Mouse (Mus musculus) cerebral cortex, adult 2 months (tissue): ENCODE results near the gene Slc35c1.

ENCODE experiments used
- WGBS: fragments of 180-500 bp; shearing (Covaris S2); methylation state at CpG from one replicate; pipeline ENCODE4 v1.1.7; 2018; 5-methylcytosine and 5-hydroxymethylcytosine counted together

The Slc35c1 gene

GRCm38 (mm10) chr2:92434375-92434745, 26.0 kb downstream of the Slc35c1 start:
- WGBS: 1% methylated on average over 12 of the region's 12 CpGs

DNA sequence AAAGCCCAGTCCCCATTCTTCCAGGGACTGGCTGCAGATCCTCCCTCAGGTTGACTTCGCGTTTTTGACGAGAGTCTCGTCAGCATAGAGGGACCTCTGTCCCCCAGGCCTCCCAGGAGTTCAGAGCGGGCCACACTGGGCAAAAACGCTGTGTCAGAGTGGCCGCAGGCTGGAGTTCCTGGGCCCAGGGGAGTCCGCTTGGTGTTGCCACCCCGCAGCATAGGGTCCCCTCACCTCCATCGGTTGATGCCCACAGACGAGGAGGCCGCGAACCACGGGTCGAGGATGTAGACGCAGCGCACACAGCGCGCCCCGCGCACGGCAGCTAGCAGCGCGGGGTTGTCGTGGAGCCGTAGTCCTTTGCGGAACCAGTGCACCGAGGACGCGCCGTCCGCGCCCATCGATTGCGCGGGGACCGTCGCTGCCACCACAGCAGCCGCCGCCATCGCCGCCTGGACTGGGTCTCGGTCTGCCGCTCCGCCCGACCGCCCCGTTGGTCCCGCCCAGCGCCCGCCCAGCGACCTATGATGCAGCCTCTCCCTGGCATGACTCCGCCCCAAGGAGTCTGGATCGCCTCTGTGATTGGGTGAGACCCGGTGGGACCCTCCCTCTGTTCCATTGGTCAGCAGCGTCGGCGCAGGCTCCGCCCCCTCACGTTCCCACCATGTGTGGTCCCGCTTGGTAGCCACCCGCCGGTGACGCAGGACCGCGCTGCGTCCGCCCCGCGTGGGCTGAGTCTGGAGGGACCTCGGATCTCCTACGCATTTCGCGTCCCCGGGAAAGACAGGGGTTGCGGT, 26.6 kb downstream of the Slc35c1 start, which contains the start of gene Cry2:
Gene Cry2 (minus strand): TSS at position 466 of the 797 bp plus-strand sequence.
- under 1% methylated on average over 76 of the region's 76 CpGs for WGBS

- WGBS: 14% methylated on average over 17 of the region's 17 CpGs
Measured at GRCm38 (mm10) chr2:92432299-92433295, 27.7 kb downstream of the Slc35c1 start.

GRCm38 (mm10) chr2:92431611-92432179, 28.6 kb downstream of the Slc35c1 start:
- WGBS: 15% methylated on average over 11 of the region's 11 CpGs

- WGBS: 25% methylated on average over 21 of the region's 21 CpGs
Measured at GRCm38 (mm10) chr2:92430723-92431541, 29.4 kb downstream of the Slc35c1 start.

- 37% methylated on average over 2 of the region's 2 CpGs for WGBS
Measured at GRCm38 (mm10) chr2:92430089-92430488, 30.2 kb downstream of the Slc35c1 start.

DNA sequence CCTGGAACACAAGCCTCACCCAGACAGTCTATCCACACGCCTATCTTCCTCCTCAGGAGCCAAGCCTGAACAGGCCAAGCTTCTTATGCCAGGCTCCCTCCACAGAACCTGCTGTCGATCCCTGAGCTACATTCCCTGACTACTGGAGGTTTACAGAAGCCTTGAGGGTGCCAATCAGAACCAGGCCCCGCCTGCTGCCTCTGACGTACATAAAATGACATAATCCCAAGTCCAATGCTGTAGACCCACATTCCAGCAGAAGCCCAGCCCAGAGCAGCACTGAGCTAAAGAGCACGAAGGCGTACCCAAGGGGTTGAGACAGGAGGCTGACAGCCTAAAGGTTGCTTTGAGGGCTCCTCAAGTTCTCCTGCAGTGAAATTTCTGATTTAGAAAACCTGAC, 32.5 kb downstream of the Slc35c1 start:
- WGBS: 21% methylated on average over 6 of the region's 6 CpGs

- 16% methylated on average over 3 of the region's 3 CpGs for WGBS
Measured at GRCm38 (mm10) chr2:92426426-92426825, 33.9 kb downstream of the Slc35c1 start.

GRCm38 (mm10) chr2:92425366-92425765, 35.0 kb downstream of the Slc35c1 start:
- 51% methylated on average over 4 of the region's 4 CpGs for WGBS

GRCm38 (mm10) chr2:92424462-92425308, 35.7 kb downstream of the Slc35c1 start:
- 46% methylated on average over 9 of the region's 9 CpGs for WGBS

- 26% methylated on average over 9 of the region's 9 CpGs for WGBS
Measured at GRCm38 (mm10) chr2:92423702-92424461, 36.5 kb downstream of the Slc35c1 start.

GRCm38 (mm10) chr2:92423156-92423555, 37.2 kb downstream of the Slc35c1 start:
- WGBS: 78% methylated on average over 9 of the region's 9 CpGs

DNA sequence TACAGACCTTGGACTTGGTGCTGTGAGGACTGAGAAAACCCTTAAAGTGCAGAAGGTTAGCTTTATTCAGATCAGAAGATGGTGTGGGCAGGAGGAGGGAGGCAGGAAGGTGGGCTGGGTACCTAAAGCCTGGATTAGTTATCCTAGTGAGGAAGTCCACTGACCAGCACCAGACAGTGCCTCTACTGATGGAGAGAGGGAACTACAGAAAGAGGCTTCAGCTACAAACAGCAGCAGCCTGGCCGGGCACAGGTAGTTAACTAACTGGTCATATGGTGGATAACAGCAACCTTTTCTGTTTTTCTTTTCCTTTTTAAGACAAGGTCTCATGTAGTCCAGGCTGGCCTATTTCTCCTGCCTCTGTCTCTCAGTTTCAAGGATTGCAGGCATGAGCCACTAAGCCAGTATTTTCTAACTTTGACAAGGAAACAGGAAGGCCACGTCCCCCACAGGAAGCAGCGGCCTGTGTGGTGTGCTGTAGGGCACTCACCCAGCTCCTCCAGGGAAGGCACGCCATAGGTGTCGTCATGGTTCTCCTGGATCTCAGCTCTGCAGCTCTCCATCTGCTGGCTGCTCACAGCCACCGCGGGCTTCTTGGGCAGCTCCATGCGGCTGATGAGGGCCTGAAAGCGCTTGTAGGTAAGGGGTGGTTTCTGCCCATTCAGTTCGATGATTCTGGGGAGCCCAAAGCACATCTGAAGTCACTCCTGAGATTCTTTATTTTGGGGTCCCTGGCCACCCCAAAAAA, 37.8 kb downstream of the Slc35c1 start:
- 36% methylated on average over 10 of the region's 10 CpGs for WGBS

DNA sequence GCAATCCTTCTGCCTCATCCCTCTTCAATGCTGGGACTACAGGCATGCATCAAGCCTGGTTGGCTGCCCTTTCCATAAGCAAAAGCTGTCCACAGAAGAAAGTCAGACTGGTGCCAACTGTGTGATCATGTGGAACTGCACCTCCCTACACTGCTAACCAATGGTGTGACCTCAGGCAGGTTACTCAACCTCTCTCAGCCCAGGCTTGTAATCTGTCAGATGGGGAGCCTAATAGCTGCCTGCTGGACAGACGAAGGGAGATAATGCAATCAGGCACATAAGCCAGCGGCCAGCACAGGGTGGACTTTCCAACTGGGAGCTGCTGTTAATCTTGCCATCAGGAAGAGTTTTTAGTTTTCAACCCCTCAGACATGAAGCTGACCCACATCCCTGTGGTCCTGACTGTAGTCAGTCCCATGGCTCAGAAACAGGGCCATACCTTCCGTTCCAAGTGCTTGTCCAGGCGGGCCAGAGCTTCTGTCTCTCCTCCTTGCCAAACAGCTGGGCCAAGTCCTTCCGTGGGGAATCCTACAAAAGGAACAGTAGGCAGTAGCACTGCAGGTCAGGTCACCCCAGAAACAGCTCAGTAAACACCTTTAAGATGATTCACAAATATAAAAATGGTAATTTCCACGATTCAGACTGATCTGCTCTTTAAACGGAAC, 38.5 kb downstream of the Slc35c1 start:
- 81% methylated on average over 7 of the region's 7 CpGs for WGBS

DNA sequence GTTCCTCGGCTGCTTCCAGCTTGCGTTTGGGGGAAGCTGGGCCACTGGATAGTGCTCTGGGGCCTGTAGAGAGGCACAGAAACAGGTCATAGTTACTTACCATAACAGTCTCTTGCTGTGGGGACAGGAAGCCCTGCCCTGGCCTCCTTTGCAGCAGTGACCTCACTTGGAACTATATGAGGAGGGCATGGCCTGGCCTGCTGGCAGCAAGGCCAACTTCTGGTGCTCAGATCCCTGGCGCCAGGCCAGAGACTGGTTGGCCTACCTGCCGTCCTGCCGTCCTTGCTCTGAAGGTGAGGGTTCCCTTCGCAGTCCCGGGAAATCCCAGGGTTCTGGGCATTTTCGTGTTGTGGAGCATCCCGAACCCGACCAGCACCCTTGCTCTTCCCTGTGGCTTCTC, 48.6 kb downstream of the Slc35c1 start:
- WGBS: 80% methylated on average over 10 of the region's 10 CpGs

GRCm38 (mm10) chr2:92408309-92409045, 51.9 kb downstream of the Slc35c1 start:
- WGBS: 70% methylated on average over 18 of the region's 18 CpGs

DNA sequence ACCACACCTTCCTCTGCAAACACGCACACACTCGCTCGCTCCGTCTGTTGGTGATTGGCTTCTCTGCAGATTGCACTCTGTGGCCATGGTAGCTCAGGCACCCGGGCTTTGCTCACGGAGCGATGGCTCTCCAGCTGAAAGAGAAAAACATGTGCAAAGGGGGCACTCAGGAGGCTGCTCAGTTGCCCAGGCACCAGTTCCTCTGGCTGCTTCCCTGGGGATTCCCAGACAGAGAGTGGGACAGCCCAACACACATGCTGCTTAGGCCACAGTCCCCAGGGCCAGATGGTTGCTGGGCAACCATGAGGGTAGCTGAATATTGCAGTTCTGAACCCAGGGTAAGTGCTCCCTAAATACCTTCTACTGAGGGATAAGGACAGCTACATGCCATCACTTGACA, 54.7 kb downstream of the Slc35c1 start:
- 65% methylated on average over 7 of the region's 7 CpGs for WGBS

- WGBS: 67% methylated on average over 6 of the region's 6 CpGs
Measured at GRCm38 (mm10) chr2:92404737-92405136, 55.6 kb downstream of the Slc35c1 start.
